Mouse (Mus musculus) MEL-GATA-1-ER (cell line): ENCODE data around the gene 1700123L14Rik.
"Not testable (repeated sequence)": the region's sequence is repeated elsewhere in the genome, so short reads cannot be mapped to it uniquely, and the experiment has no call there.

ENCODE experiments used
- DNase-seq: peaks from one replicate; pipeline ENCODE4 v3.0.0-alpha.2; 2012; ENCODE audit warnings: low read depth; ENCODE audit errors: extremely low read depth

Gene 1700123L14Rik

DNA sequence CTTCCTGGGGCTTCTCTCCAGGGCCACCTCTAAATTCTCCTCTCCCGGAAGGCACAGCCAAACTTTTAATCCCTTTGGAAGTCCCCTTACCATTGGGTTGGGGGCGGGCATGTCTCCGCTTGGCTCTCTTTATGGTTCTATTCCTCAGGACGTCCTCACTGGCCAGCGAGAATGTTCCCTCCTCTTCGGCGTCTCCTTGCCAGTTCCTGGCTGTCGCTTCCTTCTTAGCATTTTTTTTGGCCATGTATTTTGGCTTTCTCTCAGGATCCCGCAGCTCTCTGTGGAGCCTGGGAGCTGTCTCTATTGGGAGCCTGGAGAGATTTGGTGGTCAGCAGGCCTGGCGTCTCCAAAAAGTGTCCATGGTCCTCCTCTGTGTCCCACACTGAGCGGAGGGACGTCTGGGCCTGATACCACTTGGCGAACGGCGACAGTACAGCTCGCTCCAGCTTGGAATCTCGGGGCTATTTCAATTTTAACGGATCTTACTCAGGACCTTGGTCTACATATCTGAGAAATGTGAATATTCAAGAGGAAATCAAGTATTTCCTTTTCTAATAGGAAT, at the start of gene 1700123L14Rik:
Gene 1700123L14Rik (minus strand): TSS at position 426 of the 562 bp plus-strand sequence.
- no peak for DNase-seq

DNA sequence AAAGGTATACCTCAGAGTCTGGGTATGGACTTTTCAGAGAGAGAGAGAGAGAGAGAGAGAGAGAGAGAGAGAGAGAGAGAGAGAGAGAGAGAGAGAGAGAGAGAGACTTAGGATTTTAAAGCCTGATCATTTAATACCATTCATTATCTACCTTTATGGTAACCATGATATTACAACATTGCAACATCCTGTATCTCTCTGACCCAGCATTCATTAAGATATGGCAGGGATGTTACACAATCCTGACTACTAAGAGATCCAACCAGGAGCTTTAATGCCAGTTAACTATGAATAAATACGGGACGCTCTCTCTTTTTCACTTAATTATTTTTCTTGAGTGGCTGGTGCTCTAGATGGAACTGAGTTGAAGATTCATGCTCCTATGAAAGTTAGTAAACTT, 39.4 kb upstream of the 1700123L14Rik start:
- no peak for DNase-seq

DNA sequence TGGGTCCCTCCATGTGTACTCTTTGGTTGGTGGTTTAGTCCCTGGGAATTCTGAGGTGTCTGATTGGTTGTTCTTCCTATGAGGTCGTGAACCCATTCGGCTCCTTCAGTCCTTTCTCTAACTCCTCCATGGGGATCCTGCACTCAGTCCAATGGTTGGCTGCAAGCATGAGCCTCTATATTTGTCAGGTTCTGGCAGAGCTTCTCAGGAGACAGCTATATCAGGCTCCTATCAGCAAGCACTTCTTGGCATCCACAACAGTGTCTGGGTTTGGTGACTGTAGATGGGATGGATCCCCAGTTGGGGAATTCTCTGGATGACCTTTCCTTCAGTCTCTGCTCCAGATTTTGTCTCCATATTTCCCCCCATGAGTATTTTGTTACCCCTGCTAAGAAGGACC, 32.9 kb upstream of the 1700123L14Rik start:
- DNase-seq: not testable (repeated sequence)

DNA sequence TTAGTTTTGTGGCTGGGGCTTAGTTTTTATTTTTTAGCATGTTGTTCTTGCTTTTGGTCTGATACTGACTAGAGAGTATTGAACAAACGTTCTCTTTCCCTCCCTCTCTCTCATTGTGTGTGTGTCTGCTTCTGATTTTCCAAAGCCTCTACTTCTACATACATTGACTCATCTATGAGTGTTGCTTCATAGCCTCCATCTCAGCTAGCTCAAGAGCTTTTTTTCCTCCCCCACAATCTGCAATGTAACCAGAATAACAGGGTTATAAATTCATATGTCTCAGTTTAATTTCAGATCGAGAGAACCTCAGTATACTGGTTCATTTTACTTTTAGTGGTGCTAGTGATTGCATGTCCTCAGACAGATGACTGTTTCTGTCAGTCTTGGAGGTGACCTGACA, 20.5 kb upstream of the 1700123L14Rik start:
- DNase-seq: no peak

DNA sequence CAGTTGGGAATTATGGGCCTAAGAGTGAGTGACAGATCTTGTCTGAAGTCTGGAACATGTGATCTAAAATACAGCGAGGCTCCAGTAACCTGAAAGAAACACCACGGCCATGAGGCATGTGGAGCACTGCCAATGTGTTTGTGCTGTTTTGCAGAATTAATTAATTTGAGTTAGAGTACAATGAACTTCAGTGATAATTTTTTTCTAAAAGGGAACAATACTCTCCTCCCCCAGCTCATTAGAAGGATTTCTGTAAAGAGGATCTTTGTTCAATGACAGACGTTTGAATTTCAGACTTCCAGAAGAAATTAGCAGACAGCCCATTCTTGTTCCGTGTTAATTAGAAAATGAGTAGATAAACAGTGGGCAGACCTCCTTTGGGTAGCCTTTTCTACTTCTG, 17.3 kb upstream of the 1700123L14Rik start:
- DNase-seq: no peak

DNA sequence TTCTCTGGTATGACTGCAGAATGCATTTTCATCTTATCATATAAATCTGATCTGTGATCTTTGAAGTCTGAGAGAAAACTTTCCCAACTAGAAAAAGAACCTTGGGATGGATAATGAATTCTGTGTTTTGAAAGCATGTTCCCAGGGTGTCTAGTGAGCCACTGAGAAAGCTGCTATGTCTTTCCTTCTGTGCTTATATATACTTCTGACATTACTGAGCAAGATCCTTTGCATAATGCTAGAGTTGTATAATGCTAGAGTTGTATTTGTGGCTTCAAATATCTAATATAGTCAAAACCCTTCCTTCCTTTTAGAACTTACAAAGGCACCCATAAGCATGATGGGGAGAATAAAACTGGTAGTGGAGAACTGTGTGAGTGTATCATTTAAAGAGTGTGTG, 12.5 kb upstream of the 1700123L14Rik start:
- no peak for DNase-seq

DNA sequence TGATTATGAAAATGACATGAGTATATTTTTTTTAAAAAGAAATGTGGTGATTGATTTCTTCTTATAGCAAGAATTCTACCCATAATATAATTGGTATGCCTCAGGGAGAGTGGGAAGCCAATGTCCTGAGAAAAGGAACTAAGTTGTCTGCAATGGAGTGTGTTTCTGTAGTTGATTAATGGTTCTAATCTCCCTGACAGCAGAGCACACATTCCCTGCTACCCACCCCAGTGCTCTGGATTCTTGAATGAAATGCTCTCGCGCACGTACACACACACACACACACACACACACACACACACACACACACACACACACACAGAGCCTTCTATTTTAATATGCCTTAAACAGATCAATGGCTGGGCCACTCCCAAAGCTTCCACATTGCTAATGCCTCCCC, 7.6 kb upstream of the 1700123L14Rik start:
- no peak for DNase-seq

DNA sequence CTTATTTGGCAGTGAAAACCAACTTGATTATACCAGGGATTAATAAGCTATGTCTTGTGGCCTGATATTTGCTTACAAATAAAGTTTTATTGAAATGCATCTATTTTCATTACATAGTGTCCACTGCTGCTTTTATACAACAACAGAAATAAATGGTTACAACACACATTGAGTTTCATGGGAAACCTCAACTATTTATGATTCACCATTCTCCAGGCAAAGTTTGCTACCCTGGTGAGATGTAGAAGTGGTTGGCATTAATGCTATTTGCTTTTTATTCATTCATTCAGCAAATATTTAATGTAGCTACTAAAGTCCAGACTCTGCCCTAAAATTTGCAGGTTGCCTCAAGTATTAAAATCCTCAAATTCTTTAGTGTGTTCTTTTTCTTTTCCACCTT, 988 bp upstream of the 1700123L14Rik start:
- no peak for DNase-seq

DNA sequence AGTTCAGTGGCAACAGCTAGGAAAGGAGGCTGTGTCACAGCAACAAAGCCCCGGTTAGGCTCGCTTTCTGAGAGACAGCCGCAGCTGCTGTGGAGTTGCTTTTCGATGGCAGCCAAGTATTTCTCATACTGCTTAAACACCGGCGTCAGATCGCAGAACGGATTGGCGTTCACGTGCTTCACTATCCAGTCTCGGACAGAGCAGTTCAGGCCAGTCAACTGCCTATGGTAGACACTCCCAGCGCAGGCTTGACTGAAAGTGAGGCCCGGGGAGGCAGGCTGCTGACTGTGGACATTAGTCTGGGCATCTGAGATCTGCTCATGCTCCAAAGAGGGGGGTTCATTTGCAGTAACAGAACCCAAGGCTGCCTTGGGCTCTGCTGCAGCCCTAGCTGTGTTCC, 640 bp downstream of the 1700123L14Rik start:
- DNase-seq: no peak

DNA sequence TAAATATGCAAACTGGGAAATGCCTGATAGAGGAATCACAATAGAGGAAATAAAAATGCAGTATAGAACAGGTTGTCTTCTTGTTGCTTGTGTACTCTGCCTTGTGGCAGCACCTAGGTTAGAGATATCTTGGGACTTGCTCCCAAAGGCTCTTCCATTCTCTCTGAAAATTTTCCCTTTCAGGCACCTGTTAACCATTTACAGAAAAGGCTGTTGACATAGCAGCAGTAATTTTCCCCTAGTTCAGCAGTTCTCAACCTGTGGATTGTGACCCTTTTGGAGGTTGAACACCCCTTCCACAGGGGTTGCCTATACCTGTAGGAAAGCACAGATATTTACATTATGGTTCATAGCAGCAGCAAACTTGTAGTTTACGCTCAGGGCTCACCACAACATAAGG, 22.7 kb downstream of the 1700123L14Rik start:
- DNase-seq: no peak

DNA sequence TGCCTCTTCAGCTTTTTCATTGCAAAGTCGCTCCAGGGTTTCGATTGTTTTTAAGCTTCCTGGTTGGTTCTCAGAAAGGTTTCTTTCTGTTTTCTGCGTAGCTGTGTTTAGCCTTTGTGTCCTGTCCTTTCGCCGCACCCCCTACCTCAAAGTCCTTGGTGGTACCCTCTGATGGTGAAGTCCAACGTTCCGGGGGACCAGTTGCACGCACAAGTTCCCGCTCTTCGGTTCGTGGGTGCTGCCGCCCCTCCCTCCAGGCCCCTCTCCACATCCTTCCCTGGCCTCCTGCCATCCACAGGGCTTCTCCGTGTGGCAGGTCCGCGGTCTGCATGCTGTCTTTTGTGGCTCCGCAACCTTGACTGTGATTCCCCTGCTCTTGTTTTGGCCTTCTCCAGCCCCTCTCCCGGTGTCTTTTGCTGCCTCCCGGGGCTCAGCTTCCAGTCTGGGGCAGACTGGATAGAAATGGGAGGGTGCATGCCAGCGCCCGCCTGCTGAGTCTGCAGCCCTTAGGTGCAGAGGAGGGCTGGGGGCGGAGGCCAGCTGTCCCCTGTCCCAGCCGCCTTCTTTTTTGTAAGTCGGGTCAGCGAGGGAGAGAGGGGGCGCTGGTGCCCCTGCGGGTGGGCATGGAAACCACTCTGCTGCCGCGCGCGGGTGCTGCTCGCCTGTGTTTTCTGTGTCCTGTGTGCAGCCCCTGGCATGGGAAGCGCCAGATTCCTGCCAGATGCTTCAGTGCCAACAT, 49.3 kb downstream of the 1700123L14Rik start:
- no peak for DNase-seq

DNA sequence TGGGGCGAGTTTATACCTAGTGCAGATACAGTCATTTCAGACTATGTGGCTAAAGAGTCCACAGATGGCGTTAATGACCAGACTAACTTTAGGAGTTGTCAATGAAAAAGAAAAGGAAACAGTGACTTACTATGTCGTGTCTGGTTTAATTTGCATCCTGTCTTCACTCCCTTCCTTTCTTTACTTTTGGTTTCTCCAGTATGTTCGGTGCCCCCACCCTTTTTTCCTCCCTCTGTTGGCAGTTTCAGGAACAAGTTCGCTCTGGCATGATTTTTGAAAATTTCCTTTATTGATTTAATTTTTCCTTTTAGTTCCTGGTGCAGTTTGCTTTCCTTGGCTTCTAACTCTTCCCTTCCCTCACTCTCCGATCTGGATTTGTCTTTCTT, 49.9 kb downstream of the 1700123L14Rik start:
- no peak for DNase-seq
